Mouse (Mus musculus): ENCODE measurements around the gene Gm28044. TPM values are rescaled to one million over a fixed set of nuclear protein-coding genes. Genes with fewer than 3 reads are reported as not detected.
"Not testable (repeated sequence)": the region's sequence is repeated elsewhere in the genome, so short reads cannot be mapped to it uniquely, and the experiment has no call there.

The Gm28044 gene
- 0.90 TPM for polyA plus RNA-seq (2012; fragmentation: generic; extraction: Trizol)
- long read RNA-seq, experiment 1 = 0 reads
- long read RNA-seq, experiment 2 = 0 reads

GRCm38 (mm10) chr13:67360131-67360744 lies at the start of gene Gm28044, which contains the start of gene Zfp953:
Gene Gm28044, minus strand, starts transcription at chr13:67360536.
Gene Zfp953, minus strand, starts transcription at chr13:67360605.
- peak within 1 kb of the TSS; percentile 74 for H3K4me3 ChIP-seq (ENCODE audit: insufficient read depth, poor library complexity, severe bottlenecking)
- H3ac ChIP-seq (ENCODE audit: control insufficient read depth, insufficient read length, low read depth) = peak within 1 kb of the TSS; percentile 69
- H3K36me3 ChIP-seq (ENCODE audit: control insufficient read depth, insufficient read depth) = no peaks in the 10 kb centered on the region
- no peaks in the 10 kb centered on the region for H3K27me3 ChIP-seq (ENCODE audit: control insufficient read depth, insufficient read depth, insufficient read length)
- H3K79me2 ChIP-seq (ENCODE audit: control insufficient read depth, insufficient read depth) = no peaks in the 10 kb centered on the region
- no peaks in the 10 kb centered on the region for H3K79me3 ChIP-seq (ENCODE audit: low read depth)
- TF ChIP-seq MAX (IDR thresholded peaks at IDR 0.05) (no peak), MYOG (IDR thresholded peaks at IDR 0.05; ENCODE audit: control insufficient read depth, extremely low read depth, insufficient read length) (no peak), MYOD1 (IDR thresholded peaks at IDR 0.05; ENCODE audit: control insufficient read depth, insufficient read length, low read depth) (no peak), CEBPB (IDR thresholded peaks at IDR 0.05; ENCODE audit: low read depth) (no peak), USF1 (IDR thresholded peaks at IDR 0.05; ENCODE audit: low read depth) (no peak), FOSL1 (IDR thresholded peaks at IDR 0.05; ENCODE audit: insufficient read depth, low read length, poor library complexity, severe bottlenecking) (no peak), CTCF (IDR thresholded peaks at IDR 0.05; ENCODE audit: control insufficient read depth, insufficient read depth, insufficient read length) (no peak)

GRCm38 (mm10) chr13:67399183-67399903 lies 39.0 kb upstream of the Gm28044 start, which contains the start of gene Zfp429:
Gene Zfp429, minus strand, starts transcription at chr13:67399819.
- peak within 1 kb of the TSS; percentile 21 for H3K4me3 ChIP-seq (ENCODE audit: insufficient read depth, poor library complexity, severe bottlenecking)
- peak within 1 kb of the TSS; percentile 49 for H3ac ChIP-seq (ENCODE audit: control insufficient read depth, insufficient read length, low read depth)
- not testable (repeated sequence) for H3K27me3 ChIP-seq (ENCODE audit: control insufficient read depth, insufficient read depth, insufficient read length); H3K36me3 ChIP-seq (ENCODE audit: control insufficient read depth, insufficient read depth); H3K79me2 ChIP-seq (ENCODE audit: control insufficient read depth, insufficient read depth); H3K79me3 ChIP-seq (ENCODE audit: low read depth)

DNA sequence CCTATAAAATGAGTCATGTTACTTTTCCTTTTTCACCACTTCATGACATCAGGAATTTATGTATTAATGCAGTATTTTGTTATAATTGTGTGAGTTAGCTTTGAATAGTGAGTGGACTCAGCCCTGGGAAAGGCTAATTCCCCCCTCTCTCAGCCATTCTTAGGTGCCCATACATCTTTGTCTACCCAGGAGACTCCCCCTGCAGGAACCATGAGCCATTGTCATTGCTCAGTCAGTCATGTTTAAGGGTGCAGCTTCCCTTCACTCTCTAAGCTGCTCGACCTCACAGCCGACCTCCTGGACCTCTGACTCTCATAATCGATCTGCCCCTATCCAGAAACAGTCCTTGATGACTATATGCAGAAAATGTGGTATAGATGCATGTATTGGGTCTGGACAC lies 15.9 kb upstream of the Gm28044 start:
- not testable (repeated sequence) for H3K27me3 ChIP-seq (ENCODE audit: control insufficient read depth, insufficient read depth, insufficient read length); H3K36me3 ChIP-seq (ENCODE audit: control insufficient read depth, insufficient read depth); H3ac ChIP-seq (ENCODE audit: control insufficient read depth, insufficient read length, low read depth)

GRCm38 (mm10) chr13:67375050-67375911 lies 14.9 kb upstream of the Gm28044 start, which contains the start of the genes Gm28041 and Zfp456:
Gene Gm28041, minus strand, starts transcription at chr13:67375733.
Gene Zfp456, minus strand, starts transcription at chr13:67375810.
- H3K79me2 ChIP-seq (ENCODE audit: control insufficient read depth, insufficient read depth); H3K79me3 ChIP-seq (ENCODE audit: low read depth); H3K36me3 ChIP-seq (ENCODE audit: control insufficient read depth, insufficient read depth); H3ac ChIP-seq (ENCODE audit: control insufficient read depth, insufficient read length, low read depth); H3K27me3 ChIP-seq (ENCODE audit: control insufficient read depth, insufficient read depth, insufficient read length): not testable (repeated sequence)
- H3K4me3 ChIP-seq (ENCODE audit: insufficient read depth, poor library complexity, severe bottlenecking) = peak within 1 kb of the TSS; percentile 21

More for the DNA sequence above, 15.9 kb upstream of the Gm28044 start:
- H3K79me2 ChIP-seq (ENCODE audit: control insufficient read depth, insufficient read depth); H3K79me3 ChIP-seq (ENCODE audit: low read depth); H3K4me3 ChIP-seq (ENCODE audit: insufficient read depth, poor library complexity, severe bottlenecking): not testable (repeated sequence)

- Histone ChIP-seq H3ac (ENCODE audit: control insufficient read depth, insufficient read length, low read depth) (no peak overlapping the region), H3K27me3 (ENCODE audit: control insufficient read depth, insufficient read depth, insufficient read length) (no peaks in the 10 kb centered on the region), H3K4me3 (ENCODE audit: insufficient read depth, poor library complexity, severe bottlenecking) (no peak overlapping the region), H3K79me2 (ENCODE audit: control insufficient read depth, insufficient read depth) (no peaks in the 10 kb centered on the region), H3K36me3 (ENCODE audit: control insufficient read depth, insufficient read depth) (no peaks in the 10 kb centered on the region), H3K79me3 (ENCODE audit: low read depth) (no peaks in the 10 kb centered on the region)
- TF ChIP-seq MAX (IDR thresholded peaks at IDR 0.05) (no peak), CTCF (IDR thresholded peaks at IDR 0.05; ENCODE audit: control insufficient read depth, insufficient read depth, insufficient read length) (no peak)
Observed at GRCm38 (mm10) chr13:67351854-67352253, 8.5 kb downstream of the Gm28044 start.

GRCm38 (mm10) chr13:67343422-67343821 lies 16.9 kb downstream of the Gm28044 start:
- Histone ChIP-seq H3K79me2 (ENCODE audit: control insufficient read depth, insufficient read depth) (no peaks in the 10 kb centered on the region), H3K36me3 (ENCODE audit: control insufficient read depth, insufficient read depth) (peaks cover 4% of the 10 kb centered on the region), H3ac (ENCODE audit: control insufficient read depth, insufficient read length, low read depth) (no peak overlapping the region), H3K27me3 (ENCODE audit: control insufficient read depth, insufficient read depth, insufficient read length) (no peaks in the 10 kb centered on the region), H3K4me3 (ENCODE audit: insufficient read depth, poor library complexity, severe bottlenecking) (no peak overlapping the region), H3K79me3 (ENCODE audit: low read depth) (no peaks in the 10 kb centered on the region)
- no peak for TF ChIP-seq CEBPB (IDR thresholded peaks at IDR 0.05; ENCODE audit: low read depth)
- TF ChIP-seq CTCF (IDR thresholded peaks at IDR 0.05; ENCODE audit: control insufficient read depth, insufficient read depth, insufficient read length) = no peak
- TF ChIP-seq MAX (IDR thresholded peaks at IDR 0.05) = no peak
- TF ChIP-seq USF1 (IDR thresholded peaks at IDR 0.05; ENCODE audit: low read depth) = no peak
- no peak for TF ChIP-seq MYOG (IDR thresholded peaks at IDR 0.05; ENCODE audit: control insufficient read depth, extremely low read depth, insufficient read length)
- no peak for TF ChIP-seq FOSL1 (IDR thresholded peaks at IDR 0.05; ENCODE audit: insufficient read depth, low read length, poor library complexity, severe bottlenecking)
- TF ChIP-seq MYOD1 (IDR thresholded peaks at IDR 0.05; ENCODE audit: control insufficient read depth, insufficient read length, low read depth) = no peak
